Mouse (Mus musculus) CH12.LX (cell line): Measurements from ENCODE around the gene Dus3l.

Experiments
- CTCF ChIP-seq, 2 experiments: IDR thresholded peaks in 1 of 2; conservative IDR thresholded peaks in 1 of 2; 2 replicates each; pipeline ENCODE4 v1.5.1; 2011 to 2012; ENCODE audit warnings: low read depth in 2 of 2, low read length in 2 of 2, improper control_type of control experiment in 1 of 2, inconsistent platforms in 1 of 2, mild to moderate bottlenecking in 1 of 2, moderate library complexity in 1 of 2
- MAX ChIP-seq: IDR thresholded peaks from 2 replicates; pipeline ENCODE4 v1.6.1; 2011; ENCODE audit warnings: low read length, improper control_type of control experiment
- POLR2A ChIP-seq: IDR thresholded peaks from 2 replicates; pipeline ENCODE4 v1.6.1; 2011; ENCODE audit warnings: low read depth, mild to moderate bottlenecking, improper control_type of control experiment, low read length
- POLR2AphosphoS2 ChIP-seq: IDR thresholded peaks from 2 replicates; pipeline ENCODE4 v1.6.1; 2011; ENCODE audit warnings: low read depth, low read length, improper control_type of control experiment
- TCF12 ChIP-seq: IDR thresholded peaks from 2 replicates; pipeline ENCODE4 v1.6.1; 2014; ENCODE audit warnings: low read depth, mild to moderate bottlenecking, inconsistent platforms, low read length, improper control_type of control experiment
- ZC3H11A ChIP-seq: IDR thresholded peaks from 2 replicates; pipeline ENCODE4 v1.6.1; 2012; ENCODE audit warnings: low read depth, mild to moderate bottlenecking, inconsistent platforms, low read length, improper control_type of control experiment

DNA sequence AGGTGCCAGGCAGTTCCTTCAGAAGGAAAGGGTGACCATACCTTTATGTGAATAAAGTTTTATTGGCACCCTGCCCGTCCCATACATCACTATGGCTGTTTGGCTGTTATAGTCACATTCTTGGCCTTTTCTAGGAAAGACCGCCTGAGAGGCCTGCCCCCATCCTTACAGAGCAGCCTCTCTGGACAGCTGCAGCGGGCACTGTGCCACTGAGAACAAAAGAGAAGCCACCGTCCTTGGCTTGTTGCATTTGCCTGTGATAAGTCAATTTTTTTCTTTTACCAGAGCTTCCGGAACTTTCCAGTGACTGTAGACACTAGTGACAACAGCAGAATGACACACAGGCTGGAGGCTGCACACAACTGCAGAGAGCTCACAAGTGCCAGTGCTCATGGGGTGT is 40.4 kb downstream of the Dus3l start:
- TF ChIP-seq CTCF (conservative IDR thresholded peaks at IDR 0.05 in 1 of 2, IDR thresholded peaks at IDR 0.05 in 1 of 2; ENCODE audit: low read depth in 2 of 2, low read length in 2 of 2): no peak
- no peak for TF ChIP-seq POLR2AphosphoS2
- TF ChIP-seq MAX: no peak
- TF ChIP-seq POLR2A: no peak
- no peak for TF ChIP-seq ZC3H11A
- no peak for TF ChIP-seq TCF12
